Mouse (Mus musculus): ENCODE measurements at regions not wholly inside any gene's neighbourhood (a gene's known extent, or its start where the extent isn't known, plus 50 kb on each side); places are given as distances from the start of the nearest gene placed in this dataset.
"Not testable (repeated sequence)": the region's sequence is repeated elsewhere in the genome, so short reads cannot be mapped to it uniquely, and the experiment has no call there.

DNA sequence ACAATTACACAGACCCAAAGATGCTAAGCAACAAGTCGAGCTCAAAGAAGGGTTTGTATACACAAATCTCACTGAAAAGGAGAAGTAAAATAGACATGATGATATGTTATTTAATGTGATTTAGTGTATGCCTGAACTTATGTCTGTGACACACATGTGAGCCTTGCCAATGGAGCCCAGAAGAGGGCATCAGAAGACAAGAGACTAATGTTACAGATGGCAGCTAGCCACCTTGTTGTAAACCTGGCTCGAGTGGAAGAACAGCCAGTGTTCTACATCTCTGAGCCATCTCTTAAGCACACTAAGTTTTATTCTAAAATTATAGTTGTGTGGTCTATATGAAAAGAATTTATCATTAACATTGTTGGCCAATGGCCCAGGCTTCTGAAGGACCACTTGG is 943.7 kb upstream of the Prmt6 start:
- no peak for DNase-seq (ENCODE audit: low spot score in 2 of 2)

DNA sequence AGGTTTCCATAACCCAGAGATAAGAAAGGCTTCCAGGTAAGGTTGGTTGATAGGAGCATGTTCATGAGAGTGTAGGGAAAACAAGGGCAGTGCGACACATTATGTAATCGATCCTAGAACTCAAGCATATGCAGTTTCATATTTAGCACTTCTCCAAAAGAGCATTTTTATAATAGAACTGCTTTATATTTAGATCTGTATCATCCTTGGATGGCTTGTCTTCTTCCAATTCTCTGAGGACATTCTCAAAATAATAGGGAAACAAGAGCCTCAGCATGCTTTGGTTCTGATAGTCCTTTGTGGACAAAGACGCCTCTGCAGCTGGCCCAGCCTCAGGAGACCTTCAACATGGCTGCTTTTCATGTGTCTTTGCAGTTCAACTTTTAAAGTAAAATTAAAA is 915.9 kb upstream of the Prmt6 start:
- peak in 1 of 2 experiments; percentile 8 for DNase-seq (ENCODE audit: low spot score in 2 of 2)

DNA sequence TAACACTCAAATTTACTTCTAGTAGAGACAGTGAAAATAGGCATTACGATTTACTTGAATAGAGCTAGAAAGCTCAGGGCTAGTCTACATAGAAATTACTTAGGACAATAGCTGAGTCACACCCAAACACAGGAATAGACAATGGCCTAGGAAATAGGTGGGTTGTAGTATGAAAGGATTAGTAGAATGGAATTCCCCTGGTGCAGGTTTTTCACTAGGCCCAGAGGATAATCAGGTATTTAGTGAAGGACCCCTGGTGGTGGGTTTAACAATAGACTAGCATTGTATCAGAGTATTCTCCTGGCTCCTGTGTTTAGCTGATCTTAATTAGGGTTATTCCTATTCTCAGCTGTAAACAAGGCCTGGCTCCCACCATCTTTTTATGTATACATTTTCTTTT is 890.4 kb upstream of the Prmt6 start:
- not testable (repeated sequence) for DNase-seq (ENCODE audit: low spot score in 2 of 2)

DNA sequence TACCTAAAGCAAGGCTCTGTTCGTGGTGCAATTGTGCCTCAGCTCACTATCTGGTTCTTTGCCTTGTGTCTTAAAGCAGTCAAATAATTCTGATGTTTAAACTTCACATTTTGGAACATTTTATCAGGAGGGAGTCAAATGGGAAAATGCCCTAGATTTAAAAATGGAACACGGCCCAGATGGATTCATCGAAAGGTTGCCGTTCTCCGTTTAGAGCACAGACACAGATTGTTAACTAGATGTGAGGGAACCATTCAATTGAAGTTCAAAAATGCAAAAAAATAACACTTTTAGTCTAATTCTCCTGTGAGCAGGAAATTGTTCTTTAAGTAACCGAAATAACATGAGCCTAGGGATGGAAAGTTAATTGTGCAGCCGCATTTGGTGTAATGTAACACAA is 858.2 kb upstream of the Prmt6 start:
- no peak for DNase-seq (ENCODE audit: low spot score in 2 of 2)

DNA sequence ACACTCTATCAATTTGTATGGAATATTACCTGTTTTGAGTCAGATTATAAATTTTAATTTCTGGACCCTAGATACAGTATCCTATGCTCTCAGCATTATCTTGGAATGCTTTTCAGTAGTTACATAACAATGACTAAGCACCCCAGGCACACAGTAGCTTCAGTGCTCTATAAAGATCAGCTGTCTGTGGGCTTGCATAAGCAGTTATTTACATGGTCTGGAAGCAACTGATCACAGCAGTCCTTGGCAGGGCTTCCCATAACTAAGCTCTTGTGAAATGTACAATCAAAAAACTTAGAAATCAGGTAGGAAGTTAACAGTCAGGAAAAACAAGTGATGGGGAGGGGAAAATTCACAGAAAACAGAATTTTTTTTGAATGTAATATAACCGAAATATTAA is 851.8 kb upstream of the Prmt6 start:
- DNase-seq (ENCODE audit: low spot score in 2 of 2): peak; percentile 20 to 30

DNA sequence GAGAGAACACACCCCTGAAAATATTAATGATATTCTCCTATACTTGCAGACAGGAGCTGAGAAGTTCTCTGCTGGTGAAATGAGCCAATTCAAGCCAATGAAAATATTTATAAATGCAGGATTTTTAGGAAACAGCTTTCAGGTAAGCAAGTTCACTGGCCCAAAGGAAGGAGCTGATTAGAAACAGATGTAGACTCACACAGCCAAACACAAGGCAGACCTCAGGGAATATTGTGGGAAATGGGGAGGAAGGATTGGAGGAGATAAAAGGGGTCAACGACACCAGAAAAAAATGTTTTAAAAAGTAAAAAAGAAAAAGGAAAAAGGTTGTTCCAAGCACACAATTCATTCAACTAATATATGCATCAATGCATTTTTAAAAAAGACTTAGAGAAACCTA is 823.5 kb upstream of the Prmt6 start:
- DNase-seq (ENCODE audit: low spot score in 2 of 2): no peak

DNA sequence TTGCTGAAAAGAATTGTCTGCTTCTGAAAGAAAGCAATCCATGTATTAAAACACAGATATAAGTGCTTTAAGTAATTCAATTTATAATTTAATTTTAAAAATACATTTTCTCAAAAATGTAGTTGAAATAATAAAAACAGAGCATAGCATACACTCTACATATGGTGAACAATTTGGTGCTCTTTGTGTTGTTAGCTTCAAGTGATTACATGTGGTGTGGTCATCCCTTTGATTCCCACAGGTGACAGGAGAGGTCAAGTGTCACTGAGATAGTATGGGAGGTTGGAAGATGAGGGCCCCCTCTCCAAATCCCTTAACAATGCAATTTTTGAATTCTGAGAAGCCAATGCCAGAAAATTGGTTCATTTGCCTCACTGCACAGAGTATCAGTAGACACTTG is 819.5 kb upstream of the Prmt6 start:
- no peak for DNase-seq (ENCODE audit: low spot score in 2 of 2)

DNA sequence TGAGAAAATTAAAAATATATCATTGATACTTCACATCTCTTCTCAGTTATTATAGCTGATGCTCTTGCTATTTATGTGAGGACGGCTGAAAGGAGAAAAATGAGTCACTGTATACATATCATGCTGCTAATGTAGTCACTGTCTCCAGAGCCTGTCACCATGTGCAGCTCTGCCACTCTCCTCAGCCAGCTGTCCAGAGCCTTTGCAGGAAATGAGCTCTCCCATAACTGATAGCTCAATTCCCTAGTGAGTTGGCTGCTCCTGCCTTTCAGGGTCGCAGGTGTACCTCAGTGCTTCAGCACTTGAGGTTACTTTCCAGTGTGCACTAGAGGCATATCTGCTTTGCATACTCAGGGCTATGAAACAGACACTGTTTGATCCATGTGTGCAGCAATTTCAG is 819.0 kb upstream of the Prmt6 start:
- peak; percentile 1 to 8 for DNase-seq (ENCODE audit: low spot score in 2 of 2)

DNA sequence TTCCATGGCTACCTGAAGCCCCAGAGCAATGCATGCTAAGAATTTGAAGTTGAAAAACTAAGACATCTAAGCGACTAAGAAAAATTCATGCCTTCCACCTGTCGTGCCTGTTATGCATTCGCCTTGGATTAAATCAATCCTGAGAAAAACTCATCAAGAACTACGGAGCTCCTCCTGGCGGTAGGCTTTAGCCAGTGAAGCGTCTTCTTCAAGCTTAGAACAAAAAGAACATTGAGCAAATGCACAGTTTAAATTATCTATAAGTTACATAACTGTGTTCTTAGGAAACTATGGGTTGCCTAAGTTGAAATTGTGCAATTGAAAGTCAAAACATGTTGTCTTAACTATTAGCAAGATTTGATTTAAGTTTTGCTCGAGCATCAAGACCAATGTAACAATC is 818.4 kb upstream of the Prmt6 start:
- peak; percentile 11 to 77 for DNase-seq (ENCODE audit: low spot score in 2 of 2)

DNA sequence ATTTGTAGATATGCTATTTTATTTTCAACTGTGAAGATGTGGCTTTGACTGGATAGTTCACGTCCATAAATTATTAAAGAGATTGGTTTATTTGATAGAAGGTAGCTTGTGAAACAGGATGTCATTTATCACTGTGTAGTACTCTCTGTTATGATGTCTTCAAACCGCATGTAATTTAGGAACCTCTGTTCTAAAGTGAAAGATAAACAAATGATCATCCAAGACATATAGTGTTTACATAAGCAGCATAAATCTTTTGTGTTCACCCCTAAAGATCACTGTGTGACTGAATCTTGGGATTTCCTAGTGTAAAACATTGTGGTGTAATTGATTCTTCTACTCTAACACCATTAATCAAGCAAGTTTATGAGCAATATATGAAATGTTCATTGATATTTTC is 798.8 kb upstream of the Prmt6 start:
- no peak for DNase-seq (ENCODE audit: low spot score in 2 of 2)
